Mouse (Mus musculus) intestine, embryonic 16.5 days (tissue): Measurements from ENCODE around the gene Rab30. TPM values are rescaled to one million over a fixed set of nuclear protein-coding genes. Genes with fewer than 3 reads are reported as not detected.

Experiments
- ATAC-seq: fragments of 200-750 bp; cut with Nextera tagmentation; 2 replicates; pipeline ENCODE4 v1.8.0; 2017; ENCODE audit warnings: moderate TSS enrichment, moderate library complexity
- H3K27ac ChIP-seq: fragments of 300-500 bp; sonication (generic); 2 replicates; pipeline ENCODE4 v1.5.1; 2014; ENCODE audit warnings: mild to moderate bottlenecking, low read length
- H3K27me3 ChIP-seq: fragments of 300-500 bp; sonication (generic); replicated peaks from 2 replicates; pipeline ENCODE4 v1.6.1; 2014; ENCODE audit warnings: low read length, control low read depth, mixed read lengths; ENCODE audit not compliant: control insufficient read depth, insufficient read depth
- H3K36me3 ChIP-seq: fragments of 300-500 bp; sonication (generic); 2 replicates; pipeline ENCODE4 v1.6.1; 2014; ENCODE audit warnings: low read length, control low read depth; ENCODE audit not compliant: control insufficient read depth, insufficient read depth
- H3K4me1 ChIP-seq: fragments of 300-500 bp; sonication (generic); 2 replicates; pipeline ENCODE4 v1.6.1; 2014; ENCODE audit warnings: low read length, control low read depth, mixed read lengths; ENCODE audit not compliant: control insufficient read depth, insufficient read depth
- H3K4me2 ChIP-seq: fragments of 300-500 bp; sonication (generic); 2 replicates; pipeline ENCODE4 v1.6.1; 2014; ENCODE audit warnings: low read depth, low read length, control low read depth
- H3K4me3 ChIP-seq: fragments of 300-500 bp; sonication (generic); 2 replicates; pipeline ENCODE4 v1.5.1; 2014; ENCODE audit warnings: mild to moderate bottlenecking, low read length
- H3K9ac ChIP-seq: fragments of 300-500 bp; sonication (generic); 2 replicates; pipeline ENCODE4 v1.6.1; 2014; ENCODE audit warnings: low read depth, low read length
- H3K9me3 ChIP-seq: fragments of 300-500 bp; sonication (generic); 2 replicates; pipeline ENCODE4 v1.6.1; 2016; ENCODE audit warnings: low read length, control low read depth; ENCODE audit not compliant: control insufficient read depth
- WGBS: fragments of 180-500 bp; shearing (Covaris S2); extraction: QIAGEN DNeasy Blood & Tissue Kit; methylation state at CpG from one replicate; pipeline ENCODE4 v1.1.7; 2014; 5-methylcytosine and 5-hydroxymethylcytosine counted together
- polyA plus RNA-seq: library from polyadenylated mRNA; unstranded; fragments of >200 nt; fragmentation: Nextera tagmentation; extraction: Ambion mirVana; gene quantifications from 2 replicates; pipeline ENCODE4 v1.2.1, GENCODE M21; 2015

Gene Rab30
- 30.3 and 37.3 TPM in 2 replicates for polyA plus RNA-seq

- H3K9ac ChIP-seq: peak within 1 kb of the TSS; percentile 89
- H3K9me3 ChIP-seq: no peaks in the 10 kb centered on the region
- peak within 1 kb of the TSS; percentile 77 for H3K4me2 ChIP-seq
- peak within 1 kb of the TSS; percentile 84 for H3K27ac ChIP-seq
- WGBS: under 1% methylated on average over 38 of the region's 38 CpGs
- peak; percentile 99 for ATAC-seq
- no peaks in the 10 kb centered on the region for H3K27me3 ChIP-seq
- 0 out of 2 replicates have a peak, but pooled peaks cover 2% of the 10 kb centered on the region for H3K36me3 ChIP-seq
- H3K4me1 ChIP-seq: peaks cover 18% of the 10 kb centered on the region
- H3K4me3 ChIP-seq: peak within 1 kb of the TSS; percentile 74
Observed at GRCm38 (mm10) chr7:92741152-92741860, at the start of gene Rab30. Rab30 (plus strand) TSS chr7:92741603.

- Histone ChIP-seq H3K36me3 (no peaks in the 10 kb centered on the region), H3K4me3 (no peak overlapping the region), H3K9me3 (no peaks in the 10 kb centered on the region), H3K4me2 (no peak overlapping the region), H3K27ac (no peak overlapping the region), H3K27me3 (no peaks in the 10 kb centered on the region), H3K9ac (no peak overlapping the region), H3K4me1 (no peaks in the 10 kb centered on the region)
- WGBS: 72% methylated on average over 3 of the region's 3 CpGs
- no peak for ATAC-seq
Observed at GRCm38 (mm10) chr7:92696395-92696794, 45.0 kb upstream of the Rab30 start.

- H3K4me3 ChIP-seq: no peak overlapping the region
- ATAC-seq: peak; percentile 92
- no peaks in the 10 kb centered on the region for H3K36me3 ChIP-seq
- H3K9me3 ChIP-seq: no peaks in the 10 kb centered on the region
- WGBS: 59% methylated on average over 5 of the region's 5 CpGs
- H3K4me1 ChIP-seq: no peaks in the 10 kb centered on the region
- no peak overlapping the region for H3K9ac ChIP-seq
- no peak overlapping the region for H3K4me2 ChIP-seq
- H3K27me3 ChIP-seq: no peaks in the 10 kb centered on the region
- H3K27ac ChIP-seq: no peak overlapping the region
Observed at GRCm38 (mm10) chr7:92698770-92699169, 42.6 kb upstream of the Rab30 start.

GRCm38 (mm10) chr7:92703661-92704060 is 37.7 kb upstream of the Rab30 start:
- no peaks in the 10 kb centered on the region for H3K4me1 ChIP-seq
- no peak overlapping the region for H3K9ac ChIP-seq
- H3K27ac ChIP-seq: no peak overlapping the region
- no peaks in the 10 kb centered on the region for H3K9me3 ChIP-seq
- H3K4me2 ChIP-seq: no peak overlapping the region
- H3K4me3 ChIP-seq: no peak overlapping the region
- no peaks in the 10 kb centered on the region for H3K36me3 ChIP-seq
- H3K27me3 ChIP-seq: no peaks in the 10 kb centered on the region
- ATAC-seq: no peak
- 73% methylated on average over 1 of the region's 1 CpGs for WGBS

- Histone ChIP-seq H3K4me2 (no peak overlapping the region), H3K36me3 (no peaks in the 10 kb centered on the region), H3K27me3 (no peaks in the 10 kb centered on the region), H3K27ac (no peak overlapping the region), H3K4me1 (no peaks in the 10 kb centered on the region), H3K4me3 (no peak overlapping the region), H3K9me3 (no peaks in the 10 kb centered on the region), H3K9ac (no peak overlapping the region)
- WGBS: 67% methylated on average over 2 of the region's 2 CpGs
- no peak for ATAC-seq
Observed at GRCm38 (mm10) chr7:92705534-92705933, 35.9 kb upstream of the Rab30 start.

- WGBS: 65% methylated on average over 12 of the region's 12 CpGs
- ATAC-seq: no peak
- H3K4me3 ChIP-seq: no peak overlapping the region
Observed at GRCm38 (mm10) chr7:92706711-92707110, 34.7 kb upstream of the Rab30 start.

GRCm38 (mm10) chr7:92709573-92709972 is 31.8 kb upstream of the Rab30 start:
- no peaks in the 10 kb centered on the region for H3K36me3 ChIP-seq
- WGBS: 41% methylated on average over 2 of the region's 2 CpGs
- no peak overlapping the region for H3K27ac ChIP-seq
- no peak for ATAC-seq
- H3K27me3 ChIP-seq: no peaks in the 10 kb centered on the region
- H3K9me3 ChIP-seq: no peaks in the 10 kb centered on the region
- no peaks in the 10 kb centered on the region for H3K4me1 ChIP-seq
- no peak overlapping the region for H3K9ac ChIP-seq
- no peak overlapping the region for H3K4me3 ChIP-seq
- no peak overlapping the region for H3K4me2 ChIP-seq

More at GRCm38 (mm10) chr7:92706711-92707110, 34.7 kb upstream of the Rab30 start:
- no peak overlapping the region for H3K27ac ChIP-seq
- H3K36me3 ChIP-seq: no peaks in the 10 kb centered on the region
- no peak overlapping the region for H3K4me2 ChIP-seq
- H3K9ac ChIP-seq: no peak overlapping the region
- no peaks in the 10 kb centered on the region for H3K9me3 ChIP-seq
- no peaks in the 10 kb centered on the region for H3K27me3 ChIP-seq
- no peaks in the 10 kb centered on the region for H3K4me1 ChIP-seq

GRCm38 (mm10) chr7:92711593-92711992 is 29.8 kb upstream of the Rab30 start:
- Histone ChIP-seq H3K4me3 (no peak overlapping the region), H3K9me3 (no peaks in the 10 kb centered on the region), H3K4me1 (no peaks in the 10 kb centered on the region), H3K36me3 (no peaks in the 10 kb centered on the region), H3K27me3 (no peaks in the 10 kb centered on the region), H3K4me2 (no peak overlapping the region), H3K9ac (no peak overlapping the region), H3K27ac (no peak overlapping the region)
- no peak for ATAC-seq
- WGBS: 82% methylated on average over 3 of the region's 3 CpGs

DNA sequence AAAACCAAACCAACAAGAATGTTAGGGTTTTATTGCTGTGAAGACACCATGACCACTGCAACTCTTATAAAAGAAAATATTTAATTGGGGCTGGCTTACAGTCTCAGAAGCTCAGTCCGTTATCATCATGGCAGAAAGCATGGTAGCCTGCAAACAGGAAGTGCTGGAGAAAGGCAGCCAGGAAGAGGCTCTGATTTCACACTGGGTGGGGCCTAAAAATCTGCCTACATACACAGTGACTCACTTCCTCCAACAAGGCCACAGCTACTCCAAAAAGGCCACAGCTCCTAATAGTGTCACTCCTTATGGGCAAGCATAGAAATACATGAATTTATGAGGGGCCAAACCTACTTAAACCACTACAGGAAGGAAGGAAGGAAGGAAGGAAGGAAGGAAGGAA is 26.3 kb upstream of the Rab30 start:
- no peak overlapping the region for H3K4me2 ChIP-seq
- WGBS: 81% methylated on average over 1 of the region's 1 CpGs
- H3K36me3 ChIP-seq: no peaks in the 10 kb centered on the region
- no peaks in the 10 kb centered on the region for H3K4me1 ChIP-seq
- H3K9me3 ChIP-seq: no peaks in the 10 kb centered on the region
- no peaks in the 10 kb centered on the region for H3K27me3 ChIP-seq
- no peak overlapping the region for H3K27ac ChIP-seq
- no peak overlapping the region for H3K9ac ChIP-seq
- H3K4me3 ChIP-seq: no peak overlapping the region
- no peak for ATAC-seq
